Mouse (Mus musculus) T-cell, adult 66 days (primary cell): ENCODE data around the gene Trappc5. TPM values are rescaled to one million over a fixed set of nuclear protein-coding genes. Genes with fewer than 3 reads are reported as not detected.

Experiments used
- total RNA-seq, 2 experiments: library from RNA; stranded (reverse); gene quantifications; 3 replicates in 1 of 2; 4 replicates in 1 of 2; pipeline ENCODE4 v1.2.4; 2023

The Trappc5 gene
- total RNA-seq, result 10 to 100 TPM; 12.6 to 16.2 TPM

GRCm38 (mm10) chr8:3676131-3676992 lies at the start of gene Trappc5:
Gene Trappc5 (plus strand): TSS chr8:3676299.

GRCm38 (mm10) chr8:3630647-3631477 lies 45.2 kb upstream of the Trappc5 start, which contains the start of gene Stxbp2:
Gene Stxbp2 (plus strand): TSS chr8:3630955.

GRCm38 (mm10) chr8:3655526-3655925 lies 20.6 kb upstream of the Trappc5 start, which contains the start of gene Retn:
Gene Retn (plus strand): TSS chr8:3655770.

GRCm38 (mm10) chr8:3665507-3665906 lies 10.6 kb upstream of the Trappc5 start, which contains the start of gene Mcemp1:
Gene Mcemp1 (plus strand): TSS chr8:3665754.

GRCm38 (mm10) chr8:3671980-3672491 lies 4.1 kb upstream of the Trappc5 start, which contains the start of gene Fcor:
Gene Fcor (minus strand): TSS chr8:3672362.

GRCm38 (mm10) chr8:3694121-3694520 lies 18.0 kb downstream of the Trappc5 start, which contains the start of gene Fcer2a:
Gene Fcer2a (minus strand): TSS chr8:3694175.

GRCm38 (mm10) chr8:3720551-3720950 lies 44.5 kb downstream of the Trappc5 start, which contains the start of gene Clec4g:
Gene Clec4g (minus strand): TSS chr8:3720651.

Other genes starting within 250 kb of the Trappc5 start
- gene Pex11g, start 208.6 kb upstream of the Trappc5 start, total RNA-seq, result under 1 TPM in 1 of 2 experiments, not detected in 1; 0.61 TPM
- 10 to 100 TPM in 1 of 2 experiments, 1 to 10 TPM in 1; 8.5 to 16.2 TPM for gene Tex45, start 205.4 kb upstream of the Trappc5 start, total RNA-seq
- 1 to 10 TPM; 6.8 to 8.3 TPM for gene Zfp358, start 183.2 kb upstream of the Trappc5 start, total RNA-seq
- gene Mcoln1, start 175.8 kb upstream of the Trappc5 start, total RNA-seq, result 10 to 100 TPM; 70.6 to 82.9 TPM
- gene Pnpla6, start 160.9 kb upstream of the Trappc5 start, total RNA-seq, result 10 to 100 TPM; 65.9 to 67.7 TPM
- not detected for gene C330021F23Rik, start 108.3 kb upstream of the Trappc5 start, total RNA-seq
- not detected for gene Camsap3, start 89.0 kb upstream of the Trappc5 start, total RNA-seq
- gene Xab2, start 55.0 kb upstream of the Trappc5 start, total RNA-seq, result 10 to 100 TPM; 80.3 to 85.8 TPM
- 10 to 100 TPM; 49.8 to 57.0 TPM for gene Pet100, start 54.8 kb upstream of the Trappc5 start, total RNA-seq
- gene Pcp2, start 50.8 kb upstream of the Trappc5 start, total RNA-seq, result not detected
- 100 to 1,000 TPM; 207 to 212 TPM for gene Stxbp2, start 45.3 kb upstream of the Trappc5 start, total RNA-seq
- not detected for gene Retn, start 20.5 kb upstream of the Trappc5 start, total RNA-seq
- gene Mcemp1, start 10.5 kb upstream of the Trappc5 start, total RNA-seq, result under 1 TPM in 1 of 2 experiments, not detected in 1; 0.39 TPM
- gene Fcor, start 3.9 kb upstream of the Trappc5 start, total RNA-seq, result not detected
- 1 to 10 TPM in 1 of 2 experiments, under 1 TPM in 1; 0.83 to 1.4 TPM for gene Fcer2a, start 17.9 kb downstream of the Trappc5 start, total RNA-seq
- not detected for gene Clec4g, start 44.4 kb downstream of the Trappc5 start, total RNA-seq
- gene Cd209a, start 72.7 kb downstream of the Trappc5 start, total RNA-seq, result 1 to 10 TPM in 1 of 2 experiments, under 1 TPM in 1; 0.65 to 2.1 TPM
- gene Cd209e, start 178.0 kb downstream of the Trappc5 start, total RNA-seq, result not detected
- 1 to 10 TPM in 1 of 2 experiments, under 1 TPM in 1; 0.65 to 1.5 TPM for gene Cd209d, start 202.3 kb downstream of the Trappc5 start, total RNA-seq